Mouse (Mus musculus) liver, embryonic 14.5 days (tissue): ENCODE measurements around the gene Sos1.

Experiments used
- CTCF ChIP-seq: IDR thresholded peaks from 2 replicates; pipeline ENCODE4 v1.5.1; 2016; ENCODE audit warnings: antibody characterized with exemption, low read depth, control low read depth
- EP300 ChIP-seq: IDR thresholded peaks from 2 replicates; pipeline ENCODE4 v1.6.1; 2016; ENCODE audit warnings: antibody characterized with exemption, low read depth

DNA sequence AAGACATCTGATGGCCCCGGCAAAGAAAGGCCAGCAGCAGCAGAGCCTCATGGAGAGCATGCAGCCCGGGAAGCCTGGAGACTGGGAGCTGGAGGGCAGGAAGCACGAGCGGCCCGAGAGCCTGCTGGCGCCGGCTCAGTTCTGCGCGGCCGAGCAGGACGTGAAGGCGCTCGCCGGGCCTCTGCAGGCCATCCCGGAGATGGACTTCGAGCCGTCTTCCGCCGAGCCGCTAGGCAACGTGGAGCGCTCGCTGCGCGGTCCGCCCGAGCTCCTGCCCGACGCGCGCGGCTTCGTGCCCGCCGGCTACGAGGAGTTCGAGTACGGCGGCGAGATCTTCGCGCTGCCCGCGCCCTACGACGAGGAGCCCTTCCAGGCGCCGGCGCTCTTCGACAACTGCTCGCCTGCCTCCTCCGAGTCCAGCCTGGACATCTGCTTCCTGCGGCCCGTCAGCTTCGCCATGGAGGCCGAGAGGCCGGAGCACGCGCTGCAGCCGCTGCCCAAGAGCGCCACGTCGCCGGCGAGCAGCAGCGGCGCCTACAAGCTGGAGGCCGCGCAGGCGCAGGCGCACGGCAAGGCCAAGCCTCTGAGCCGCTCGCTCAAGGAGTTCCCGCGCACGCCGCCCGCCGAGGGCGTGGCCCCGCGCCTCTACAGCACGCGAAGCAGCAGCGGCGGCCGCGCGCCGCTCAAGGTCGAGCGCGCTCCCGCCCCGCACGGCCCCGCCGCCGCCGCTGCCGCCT lies 107.1 kb downstream of the Sos1 start, which contains the start of gene Gm10190:
- TF ChIP-seq CTCF, result no peak
- TF ChIP-seq EP300, result no peak
